Mouse (Mus musculus): ENCODE measurements around the gene Csnk2b. TPM values are rescaled to one million over a fixed set of nuclear protein-coding genes. Genes with fewer than 3 reads are reported as not detected.

Csnk2b gene
- polyA plus RNA-seq (2014; fragmentation: Nextera tagmentation; extraction: Ambion mirVana), result 246 and 259 TPM in 2 replicates

DNA sequence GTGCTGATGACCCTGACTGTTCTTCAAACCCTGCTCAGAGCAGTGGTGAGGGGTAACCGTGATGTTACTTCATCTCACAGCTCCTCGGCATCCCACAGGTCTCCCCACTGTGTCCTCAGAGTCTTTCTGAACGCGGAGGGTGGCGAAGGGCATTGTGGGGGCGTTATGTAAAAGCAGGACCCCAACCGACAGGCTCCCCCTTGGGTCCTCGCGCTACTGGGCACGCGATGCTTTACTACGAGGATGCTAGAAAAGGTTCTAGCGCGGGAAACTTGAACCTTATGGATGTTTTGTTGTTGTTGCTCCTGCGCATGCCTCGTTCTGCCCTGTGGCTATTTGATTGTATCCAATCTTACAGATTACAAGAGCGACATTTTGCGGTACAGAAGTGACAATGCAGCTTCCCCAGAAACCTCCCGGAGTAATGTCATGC lies at the start of gene Csnk2b:
Gene Csnk2b (minus strand): TSS at position 183 of the 433 bp plus-strand sequence.
- 0% methylated on average over 19 of the region's 19 CpGs for WGBS
- peaks cover 21% of the 10 kb centered on the region for H3K4me1 ChIP-seq (replicated peaks; ENCODE audit: control insufficient read depth, insufficient read depth, low read length)

GRCm38 (mm10) chr17:35168541-35169207 lies 46.8 kb upstream of the Csnk2b start:
- Histone ChIP-seq H3K4me1 (replicated peaks; ENCODE audit: control insufficient read depth, insufficient read depth, low read length) (0 out of 2 replicates have a peak, but pooled peaks cover 3% of the 10 kb centered on the region), H3K4me2 (no peak overlapping the region), H3K27ac (ENCODE audit: low read depth, low read length) (no peak overlapping the region), H3K9ac (ENCODE audit: low read depth, low read length) (no peak overlapping the region), H3K36me3 (ENCODE audit: control insufficient read depth, insufficient read depth, low read length) (no peaks in the 10 kb centered on the region), H3K27me3 (replicated peaks; ENCODE audit: control insufficient read depth, insufficient read depth, low read length) (no peaks in the 10 kb centered on the region; the same call in 1 of the 2 replicates), H3K4me3 (ENCODE audit: low read depth, low read length) (no peak overlapping the region), H3K9me3 (ENCODE audit: control insufficient read depth, low read length) (no peaks in the 10 kb centered on the region)
- 17% methylated on average over 4 of the region's 4 CpGs for WGBS
- DNase-seq (ENCODE audit: low spot score), result no peak
- no peak for ATAC-seq (replicated peaks; ENCODE audit: low FRiP score)

More for the DNA sequence above, at the start of gene Csnk2b:
- ATAC-seq (replicated peaks; ENCODE audit: low FRiP score) (no peak), DNase-seq (ENCODE audit: low spot score) (peak; percentile 67)
- Histone ChIP-seq H3K36me3 (ENCODE audit: control insufficient read depth, insufficient read depth, low read length) (peaks cover 18% of the 10 kb centered on the region), H3K27ac (ENCODE audit: low read depth, low read length) (peak within 1 kb of the TSS; percentile 94), H3K4me3 (ENCODE audit: low read depth, low read length) (peak within 1 kb of the TSS; percentile 80), H3K9me3 (ENCODE audit: control insufficient read depth, low read length) (no peaks in the 10 kb centered on the region), H3K27me3 (replicated peaks; ENCODE audit: control insufficient read depth, insufficient read depth, low read length) (no peaks in the 10 kb centered on the region), H3K9ac (ENCODE audit: low read depth, low read length) (peak within 1 kb of the TSS; percentile 83), H3K4me2 (peak within 1 kb of the TSS; percentile 89)

- H3K27ac ChIP-seq (ENCODE audit: low read depth, low read length), result no peak overlapping the region
- peaks cover 6% of the 10 kb centered on the region for H3K4me1 ChIP-seq (replicated peaks; ENCODE audit: control insufficient read depth, insufficient read depth, low read length)
- H3K27me3 ChIP-seq (replicated peaks; ENCODE audit: control insufficient read depth, insufficient read depth, low read length), result no peaks in the 10 kb centered on the region
- H3K4me2 ChIP-seq, result no peak overlapping the region
- no peak overlapping the region for H3K4me3 ChIP-seq (ENCODE audit: low read depth, low read length)
- peaks cover 1% of the 10 kb centered on the region; the same call in 1 of the 2 replicates for H3K36me3 ChIP-seq (ENCODE audit: control insufficient read depth, insufficient read depth, low read length)
- DNase-seq (ENCODE audit: low spot score) (no peak), ATAC-seq (replicated peaks; ENCODE audit: low FRiP score) (no peak)
- H3K9me3 ChIP-seq (ENCODE audit: control insufficient read depth, low read length), result no peaks in the 10 kb centered on the region
- 80% methylated on average over 7 of the region's 7 CpGs for WGBS
- no peak overlapping the region for H3K9ac ChIP-seq (ENCODE audit: low read depth, low read length)
Measured at GRCm38 (mm10) chr17:35167794-35168193, 45.9 kb upstream of the Csnk2b start.

DNA sequence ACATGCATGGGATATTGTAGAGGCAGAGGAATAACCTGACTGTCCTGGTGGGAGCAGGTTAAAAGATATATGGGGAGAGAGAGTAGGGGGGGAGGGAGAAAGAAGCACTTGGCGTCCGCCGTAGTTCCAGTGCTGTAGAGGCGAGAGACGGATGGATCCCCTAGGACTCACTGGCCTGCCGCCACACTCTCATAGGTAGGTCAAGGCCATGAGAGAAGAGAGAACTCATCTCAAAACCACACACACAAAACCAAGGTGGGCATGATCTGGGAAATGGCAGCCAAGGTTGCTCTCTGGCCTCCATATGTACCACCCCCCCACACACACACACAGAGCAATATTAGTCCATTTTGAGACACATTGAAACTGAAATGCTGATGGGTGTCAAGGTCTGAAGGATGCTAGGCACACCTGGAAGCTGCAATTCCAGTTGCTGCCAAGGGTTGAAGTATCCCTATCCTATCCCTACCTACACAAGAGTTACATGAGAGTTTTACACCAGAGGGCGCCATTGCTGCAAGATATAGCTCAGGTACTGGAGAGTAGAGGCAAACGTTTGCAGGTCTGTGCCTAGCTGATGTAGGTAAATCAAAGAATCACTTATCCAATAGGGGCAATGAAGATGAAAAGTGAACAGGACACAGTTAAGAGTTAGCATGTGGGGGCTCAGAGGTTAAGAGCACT lies 44.6 kb upstream of the Csnk2b start:
- Histone ChIP-seq H3K36me3 (ENCODE audit: control insufficient read depth, insufficient read depth, low read length) (peaks cover 13% of the 10 kb centered on the region; the same call in 1 of the 2 replicates), H3K9me3 (ENCODE audit: control insufficient read depth, low read length) (no peaks in the 10 kb centered on the region), H3K4me2 (peak overlapping the region; percentile 97; the same call in 1 of the 2 replicates), H3K9ac (ENCODE audit: low read depth, low read length) (no peak overlapping the region), H3K27ac (ENCODE audit: low read depth, low read length) (no peak overlapping the region), H3K4me3 (ENCODE audit: low read depth, low read length) (no peak overlapping the region), H3K27me3 (replicated peaks; ENCODE audit: control insufficient read depth, insufficient read depth, low read length) (no peaks in the 10 kb centered on the region), H3K4me1 (replicated peaks; ENCODE audit: control insufficient read depth, insufficient read depth, low read length) (peaks cover 18% of the 10 kb centered on the region)
- no peak for DNase-seq (ENCODE audit: low spot score)
- no peak for ATAC-seq (replicated peaks; ENCODE audit: low FRiP score)
- 70% methylated on average over 8 of the region's 8 CpGs for WGBS

DNA sequence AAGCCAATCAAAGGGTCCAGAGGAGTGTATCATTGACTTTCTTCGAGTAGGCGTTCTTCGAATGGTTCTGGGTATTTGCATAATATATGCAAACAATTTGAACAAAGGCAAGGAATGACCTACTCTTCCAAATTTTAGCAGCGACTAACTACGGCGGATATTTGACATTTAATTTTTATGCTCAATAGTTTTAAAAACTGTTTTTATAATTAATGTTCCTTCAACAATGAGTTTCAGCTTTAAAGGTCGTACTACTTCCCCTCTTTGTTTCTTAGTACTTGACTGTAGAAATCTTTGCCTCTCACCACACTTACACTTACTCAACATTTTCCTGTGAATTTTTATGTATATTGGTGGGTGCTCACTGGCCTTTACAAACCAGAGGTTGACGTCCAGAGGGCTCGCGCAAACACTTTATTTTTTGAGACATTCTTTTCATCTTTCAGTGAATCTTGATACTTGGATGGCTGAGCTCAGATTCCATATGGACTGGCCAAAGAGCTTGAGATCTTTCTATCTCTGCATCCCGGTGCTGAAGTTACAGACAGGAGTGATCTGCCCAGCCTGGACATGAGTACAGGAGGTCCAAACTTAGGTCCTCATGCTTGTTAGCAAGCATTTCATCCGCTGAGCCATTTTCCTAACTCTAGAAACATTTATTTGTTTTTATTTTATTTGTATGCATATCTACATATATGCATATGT lies 43.8 kb upstream of the Csnk2b start:
- Histone ChIP-seq H3K27me3 (replicated peaks; ENCODE audit: control insufficient read depth, insufficient read depth, low read length) (no peaks in the 10 kb centered on the region), H3K9me3 (ENCODE audit: control insufficient read depth, low read length) (no peaks in the 10 kb centered on the region), H3K9ac (ENCODE audit: low read depth, low read length) (no peak overlapping the region), H3K4me1 (replicated peaks; ENCODE audit: control insufficient read depth, insufficient read depth, low read length) (peaks cover 18% of the 10 kb centered on the region), H3K36me3 (ENCODE audit: control insufficient read depth, insufficient read depth, low read length) (peaks cover 21% of the 10 kb centered on the region), H3K4me3 (ENCODE audit: low read depth, low read length) (peak overlapping the region; percentile 99), H3K4me2 (peak overlapping the region; percentile 97), H3K27ac (ENCODE audit: low read depth, low read length) (peak overlapping the region; percentile 81)
- 30% methylated on average over 12 of the region's 12 CpGs for WGBS
- DNase-seq (ENCODE audit: low spot score) (no peak), ATAC-seq (replicated peaks; ENCODE audit: low FRiP score) (peak; percentile 81; the same call in 1 of the 2 replicates)

GRCm38 (mm10) chr17:35164568-35165450 lies 43.0 kb upstream of the Csnk2b start, which contains the start of gene Prrc2a:
Gene Prrc2a, minus strand, starts transcription at chr17:35164897.
- Histone ChIP-seq H3K9ac (ENCODE audit: low read depth, low read length) (peak within 1 kb of the TSS; percentile 99), H3K27ac (ENCODE audit: low read depth, low read length) (peak within 1 kb of the TSS; percentile 81), H3K4me2 (peak within 1 kb of the TSS; percentile 97), H3K4me1 (replicated peaks; ENCODE audit: control insufficient read depth, insufficient read depth, low read length) (peaks cover 18% of the 10 kb centered on the region), H3K36me3 (ENCODE audit: control insufficient read depth, insufficient read depth, low read length) (peaks cover 29% of the 10 kb centered on the region), H3K27me3 (replicated peaks; ENCODE audit: control insufficient read depth, insufficient read depth, low read length) (no peaks in the 10 kb centered on the region), H3K9me3 (ENCODE audit: control insufficient read depth, low read length) (no peaks in the 10 kb centered on the region), H3K4me3 (ENCODE audit: low read depth, low read length) (peak within 1 kb of the TSS; percentile 99)
- ATAC-seq (replicated peaks; ENCODE audit: low FRiP score) (peak; percentile 97), DNase-seq (ENCODE audit: low spot score) (peak; percentile 94)
- WGBS, result under 1% methylated on average over 69 of the region's 89 CpGs

GRCm38 (mm10) chr17:35164218-35164567 lies 42.3 kb upstream of the Csnk2b start:
- Histone ChIP-seq H3K4me1 (replicated peaks; ENCODE audit: control insufficient read depth, insufficient read depth, low read length) (peaks cover 18% of the 10 kb centered on the region), H3K9me3 (ENCODE audit: control insufficient read depth, low read length) (no peaks in the 10 kb centered on the region), H3K4me2 (peak overlapping the region; percentile 97), H3K27me3 (replicated peaks; ENCODE audit: control insufficient read depth, insufficient read depth, low read length) (no peaks in the 10 kb centered on the region), H3K36me3 (ENCODE audit: control insufficient read depth, insufficient read depth, low read length) (peaks cover 35% of the 10 kb centered on the region), H3K9ac (ENCODE audit: low read depth, low read length) (peak overlapping the region; percentile 99), H3K27ac (ENCODE audit: low read depth, low read length) (peak overlapping the region; percentile 81), H3K4me3 (ENCODE audit: low read depth, low read length) (peak overlapping the region; percentile 99)
- ATAC-seq (replicated peaks; ENCODE audit: low FRiP score) (no peak), DNase-seq (ENCODE audit: low spot score) (no peak)
- 0% methylated on average over 24 of the region's 28 CpGs for whole genome bisulfite sequencing
